Mouse (Mus musculus) ovary, postnatal 10 days (tissue): Measurements from ENCODE around the gene Ptpn13.

ENCODE experiments used
- DNase-seq: peaks from one replicate; pipeline ENCODE4 v3.0.0; 2022; ENCODE audit warnings: low spot score

Ptpn13 gene

GRCm38 (mm10) chr5:103595394-103596226, 170.6 kb downstream of the Ptpn13 start:
- DNase-seq = no peak

GRCm38 (mm10) chr5:103596467-103597146, 171.6 kb downstream of the Ptpn13 start:
- DNase-seq = no peak

GRCm38 (mm10) chr5:103597604-103598003, 172.6 kb downstream of the Ptpn13 start:
- no peak for DNase-seq

- DNase-seq = no peak
Observed at GRCm38 (mm10) chr5:103598264-103598663, 173.3 kb downstream of the Ptpn13 start.

GRCm38 (mm10) chr5:103598881-103599280, 173.9 kb downstream of the Ptpn13 start:
- no peak for DNase-seq

- DNase-seq = no peak
Observed at GRCm38 (mm10) chr5:103603115-103603893, 178.3 kb downstream of the Ptpn13 start.

- no peak for DNase-seq
Observed at GRCm38 (mm10) chr5:103605707-103606106, 180.7 kb downstream of the Ptpn13 start.

- no peak for DNase-seq
Observed at GRCm38 (mm10) chr5:103610148-103610547, 185.2 kb downstream of the Ptpn13 start.

- no peak for DNase-seq
Observed at GRCm38 (mm10) chr5:103610856-103611472, 186.0 kb downstream of the Ptpn13 start.

GRCm38 (mm10) chr5:103612316-103612715, 187.3 kb downstream of the Ptpn13 start:
- DNase-seq = no peak

GRCm38 (mm10) chr5:103614356-103614755, 189.4 kb downstream of the Ptpn13 start:
- no peak for DNase-seq

- no peak for DNase-seq
Observed at GRCm38 (mm10) chr5:103617191-103617590, 192.2 kb downstream of the Ptpn13 start.

GRCm38 (mm10) chr5:103620301-103620973, 195.4 kb downstream of the Ptpn13 start:
- DNase-seq = no peak

- DNase-seq = no peak
Observed at GRCm38 (mm10) chr5:103622321-103622720, 197.3 kb downstream of the Ptpn13 start.

- no peak for DNase-seq
Observed at GRCm38 (mm10) chr5:103624831-103625230, 199.8 kb downstream of the Ptpn13 start.

GRCm38 (mm10) chr5:103628499-103628898, 203.5 kb downstream of the Ptpn13 start:
- no peak for DNase-seq

- peak; percentile 31 for DNase-seq
Observed at GRCm38 (mm10) chr5:103629111-103629764, 204.2 kb downstream of the Ptpn13 start, which contains the start of gene Slc10a6. Slc10a6 (minus strand) TSS chr5:103629403.

GRCm38 (mm10) chr5:103629854-103630580, 205.0 kb downstream of the Ptpn13 start:
- DNase-seq = no peak

GRCm38 (mm10) chr5:103637162-103637561, 212.2 kb downstream of the Ptpn13 start:
- no peak for DNase-seq

- DNase-seq = no peak
Observed at GRCm38 (mm10) chr5:103644167-103644566, 219.2 kb downstream of the Ptpn13 start.
